Mouse (Mus musculus): ENCODE measurements around the gene Kctd11.

GRCm38 (mm10) chr11:69901993-69902392 lies 20.8 kb upstream of the Kctd11 start:
- TF ChIP-seq CTCF (IDR thresholded peaks at IDR 0.05) (no peak), POLR2A (IDR thresholded peaks at IDR 0.05; ENCODE audit: insufficient read depth, low read depth, low read length) (no peak)
